Mouse (Mus musculus): ENCODE results near the gene Cisd2.

- TF ChIP-seq CTCF (IDR thresholded peaks at IDR 0.05; ENCODE audit: borderline replicate concordance, control insufficient read depth, extremely low read depth, insufficient read depth, low read length, poor library complexity) (no peak), POLR2A (IDR thresholded peaks at IDR 0.05; ENCODE audit: control insufficient read depth, extremely low read depth, insufficient read depth, low read length, poor library complexity) (no peak)
Observed at GRCm38 (mm10) chr3:135403211-135403610, 20.5 kb downstream of the Cisd2 start.
